In the genomic region with DNA sequence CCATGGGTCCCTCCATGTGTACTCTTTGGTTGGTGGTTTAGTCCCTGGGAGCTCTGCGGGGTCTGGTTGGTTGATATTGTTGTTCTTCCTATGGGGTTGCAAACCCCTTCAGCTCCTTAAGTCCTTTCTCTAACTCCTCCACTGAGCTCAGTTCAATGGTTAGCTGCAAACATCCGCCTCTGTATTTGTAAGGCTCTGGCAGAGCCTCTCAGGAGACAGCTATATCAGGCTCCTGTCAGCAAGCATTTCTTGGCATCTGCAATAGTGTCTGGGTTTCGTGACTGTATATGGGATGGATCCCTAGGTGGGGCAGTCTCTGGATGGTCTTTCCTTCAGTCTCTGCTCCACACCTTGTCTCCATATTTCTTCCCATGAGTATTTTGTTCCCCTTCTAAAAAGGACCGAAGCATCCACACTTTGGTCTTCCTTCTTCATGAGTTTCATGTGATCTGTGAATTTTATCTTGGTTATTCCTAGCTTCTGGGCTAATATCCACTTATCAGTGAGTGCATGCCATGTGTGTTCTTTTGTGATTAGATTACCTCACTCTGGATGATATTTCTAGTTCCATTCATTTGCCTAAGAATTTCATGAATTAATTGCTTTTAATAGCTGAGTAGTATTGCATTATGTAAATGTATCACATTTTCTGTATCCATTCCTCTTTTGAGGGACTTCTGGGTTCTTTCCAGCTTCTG, we compare ENCODE assay signal across 6 mouse cellular contexts. TPM values are rescaled to one million over a fixed set of nuclear protein-coding genes. Genes with fewer than 3 reads are reported as not detected.
DNase-seq lines count a peak whose midpoint lies in the region; ATAC-seq and TF ChIP-seq lines count a peak whose summit lies in the region.
"Not testable (repeated sequence)": the region's sequence is repeated elsewhere in the genome, so short reads cannot be mapped to it uniquely, and the experiment has no call there.

No protein-coding gene starts in this region.

- not testable (repeated sequence) for H3K9ac ChIP-seq in liver, embryonic 12.5 days; liver, embryonic 14.5 days (replicated peaks); liver, embryonic 16.5 days (ENCODE audit: low read depth, low read length)

- peak; percentile 86 for TF ChIP-seq EP300 in liver, embryonic 14.5 days (IDR thresholded peaks at IDR 0.05; ENCODE audit: low read depth)

- peaks cover 15% of the 10 kb centered on the region for H3K4me1 ChIP-seq in liver, embryonic 12.5 days
- H3K4me1 ChIP-seq in liver, embryonic 14.5 days (replicated peaks; ENCODE audit: control insufficient read depth in 2 of 2, insufficient read depth in 2 of 2, low read length in 1 of 2): peaks cover 3 to 11% of the 10 kb centered on the region in 2 experiments; a peak in 2 of 4 replicates
- not testable (repeated sequence) for H3K4me1 ChIP-seq in liver, embryonic 16.5 days (ENCODE audit: control insufficient read depth, low read depth, low read length)

- peak overlapping the region; percentile 46 for H3K4me2 ChIP-seq in liver, embryonic 12.5 days
- peak overlapping the region; percentile 47 for H3K4me2 ChIP-seq in liver, embryonic 14.5 days (ENCODE audit: low read depth)
- peak overlapping the region; percentile 21; the same call in 1 of the 2 replicates for H3K4me2 ChIP-seq in liver, embryonic 16.5 days (ENCODE audit: low read depth, low read length)

- TF ChIP-seq CTCF in liver, embryonic 14.5 days (IDR thresholded peaks at IDR 0.05; ENCODE audit: low read depth): not testable (repeated sequence)

- H3K36me3 ChIP-seq in liver, embryonic 12.5 days; liver, embryonic 14.5 days (replicated peaks; ENCODE audit: control insufficient read depth, insufficient read depth, low read depth); liver, embryonic 16.5 days (ENCODE audit: control insufficient read depth, insufficient read depth): not testable (repeated sequence)

- peak; percentile 84 for ATAC-seq in liver, embryonic 12.5 days
- peak; percentile 76; the same call in 1 of the 2 replicates for ATAC-seq in liver, embryonic 14.5 days (ENCODE audit: insufficient read depth)
- ATAC-seq in liver, embryonic 16.5 days (ENCODE audit: low read depth): peak; percentile 72

- peak overlapping the region; percentile 71 for H3K27ac ChIP-seq in liver, embryonic 12.5 days
- H3K27ac ChIP-seq in liver, embryonic 14.5 days: peak overlapping the region; percentile 67
- peak overlapping the region; percentile 44 for H3K27ac ChIP-seq in liver, embryonic 16.5 days (ENCODE audit: low read length)

- H3K4me3 ChIP-seq in liver, embryonic 12.5 days; liver, embryonic 14.5 days (ENCODE audit: insufficient read depth in 1 of 2, low read depth in 2 of 2, low read length in 2 of 2); liver, embryonic 16.5 days (ENCODE audit: low read depth, low read length): not testable (repeated sequence)

- H3K27me3 ChIP-seq in liver, embryonic 12.5 days (replicated peaks): peaks cover 11% of the 10 kb centered on the region
- not testable (repeated sequence) for H3K27me3 ChIP-seq in liver, embryonic 14.5 days (ENCODE audit: control insufficient read depth, insufficient read depth, low read length); liver, embryonic 16.5 days (ENCODE audit: control insufficient read depth, insufficient read depth, low read depth, low read length)

- not testable (repeated sequence) for H3K9me3 ChIP-seq in liver, embryonic 12.5 days (replicated peaks); liver, embryonic 14.5 days (ENCODE audit: control insufficient read depth, low read length); liver, embryonic 16.5 days (replicated peaks; ENCODE audit: control insufficient read depth, low read length)

- peak; percentile 35 for DNase-seq in c-Kit-negative CD71-positive TER-119-positive erythroid progenitor cells, embryonic 14.5 days (ENCODE audit: low read depth, low spot score)
- DNase-seq in c-Kit-positive CD71-positive TER-119-positive erythroid progenitor cells, embryonic 14.5 days (ENCODE audit: low spot score): peak; percentile 46
- DNase-seq in liver, embryonic 14.5 days (ENCODE audit: low read depth in 3 of 3, low spot score in 3 of 3): peak; percentile 16 to 37 (median 36)
- peak; percentile 5 for DNase-seq in spleen, adult 12 weeks (ENCODE audit: low spot score)

- 47% methylated on average over 4 of the region's 4 CpGs for WGBS in liver, embryonic 12.5 days (ENCODE audit: insufficient replicate concordance)
- 47% methylated on average over 4 of the region's 4 CpGs for WGBS in liver, embryonic 14.5 days (ENCODE audit: insufficient replicate concordance)
- 52% methylated on average over 4 of the region's 4 CpGs for WGBS in liver, embryonic 16.5 days (ENCODE audit: insufficient replicate concordance)

RNA-seq across cellular contexts. Expression of gene Bclaf3, which starts 48.1 kb away (rescaled TPM):
- 12.4 and 13.3 TPM in 2 replicates for polyA plus RNA-seq in liver, embryonic 12.5 days (2016; fragmentation: Nextera tagmentation; extraction: Ambion mirVana)
- 3.8 and 5.8 TPM in 2 replicates for polyA plus RNA-seq in liver, embryonic 14.5 days (2012; rRNA removed)
- polyA plus RNA-seq in liver, embryonic 14.5 days (2014; fragmentation: Nextera tagmentation; extraction: Ambion mirVana): 6.6 and 8.6 TPM in 2 replicates
- polyA plus RNA-seq in liver, embryonic 16.5 days (2015; fragmentation: Nextera tagmentation; extraction: Ambion mirVana): 6.5 and 7.2 TPM in 2 replicates
